Mouse (Mus musculus) natural killer cell, adult 2 months (primary cell): ENCODE measurements around the gene Scarf2.

Source experiments
- DNase-seq, 2 experiments: peaks; one replicate each; pipeline ENCODE4 v3.0.0; 2022; ENCODE audit warnings: low spot score in 2 of 2

Gene Scarf2

DNA sequence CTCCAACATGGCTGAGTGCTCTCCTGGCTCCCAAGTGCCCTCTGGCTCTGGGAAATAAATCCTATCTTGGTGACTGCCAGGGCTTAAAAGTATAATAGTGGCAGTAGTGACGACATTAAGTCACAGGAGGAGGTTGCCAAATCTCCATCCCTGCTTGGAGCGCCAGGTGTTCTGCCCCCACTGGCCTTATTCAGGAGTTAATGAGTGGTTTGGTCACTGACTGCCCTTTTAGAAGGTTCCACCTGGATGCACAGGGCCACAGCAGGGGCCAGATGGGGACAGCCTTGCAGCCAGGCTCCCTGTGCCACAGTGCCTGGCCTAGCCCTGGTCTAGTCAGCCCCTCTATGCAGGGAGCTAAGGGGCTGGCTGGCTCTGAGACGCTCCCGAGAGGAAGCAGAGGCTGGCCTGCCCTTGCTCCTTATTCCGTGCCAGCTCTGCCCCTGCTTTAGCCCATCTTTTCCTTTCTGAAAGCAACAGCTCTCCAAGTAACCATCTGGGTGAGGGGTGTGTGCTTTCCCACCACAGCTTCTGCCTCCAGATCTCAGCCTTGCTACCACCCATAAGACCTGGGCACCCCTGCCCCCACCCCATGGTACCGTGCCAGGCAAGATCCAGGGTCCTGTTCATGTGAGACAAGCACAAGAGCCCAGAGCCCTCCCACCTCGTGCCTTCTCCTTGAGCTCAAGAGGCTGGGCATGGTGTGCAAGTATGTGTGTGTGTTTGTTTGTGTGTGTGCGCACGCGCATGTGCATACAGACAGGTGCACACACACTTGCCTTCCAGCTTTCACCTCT lies 33.5 kb downstream of the Scarf2 start:
- no peak for DNase-seq

DNA sequence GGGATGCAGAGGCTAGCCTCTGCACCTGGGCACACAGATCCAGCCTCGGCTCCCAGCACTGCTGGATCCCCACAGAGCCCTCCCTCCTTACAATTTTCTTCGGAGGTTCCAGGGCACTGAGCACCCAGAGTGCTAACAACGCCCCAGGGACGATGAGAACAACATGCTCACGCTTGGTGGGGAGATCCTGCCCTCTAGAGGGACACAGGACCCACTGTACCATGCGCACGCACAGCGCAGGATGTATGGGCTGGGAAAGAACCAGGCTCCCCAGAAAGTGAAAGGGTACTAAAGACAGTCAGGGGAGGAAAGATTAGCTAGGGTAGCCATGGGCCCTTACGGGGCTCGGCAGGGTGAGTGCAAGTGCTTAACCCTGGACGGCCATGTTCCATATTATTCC lies 34.7 kb downstream of the Scarf2 start:
- no peak for DNase-seq

- no peak for DNase-seq
Measured at GRCm38 (mm10) chr16:17832821-17833220, 35.7 kb downstream of the Scarf2 start, which contains the start of gene B830017H08Rik. Gene B830017H08Rik (plus strand): TSS chr16:17833121.

DNA sequence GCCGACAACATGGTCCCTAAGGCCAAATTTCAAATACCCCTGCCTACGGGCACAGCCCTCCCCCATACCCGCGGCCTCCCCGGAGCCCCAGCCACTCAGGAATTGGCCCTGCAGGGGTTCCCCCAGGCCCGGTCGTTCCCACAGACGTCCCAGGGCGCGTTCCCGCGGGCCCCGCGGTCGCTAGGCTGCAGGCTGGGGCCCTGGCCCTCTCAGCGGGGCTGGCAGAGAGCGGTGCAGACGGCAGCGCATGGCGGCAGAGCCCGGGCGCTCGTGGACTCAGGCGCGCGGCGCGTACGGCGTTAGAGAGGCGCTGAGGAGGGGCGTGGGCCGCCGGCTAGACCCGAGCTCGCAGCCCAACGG lies 36.2 kb downstream of the Scarf2 start:
- no peak for DNase-seq

DNA sequence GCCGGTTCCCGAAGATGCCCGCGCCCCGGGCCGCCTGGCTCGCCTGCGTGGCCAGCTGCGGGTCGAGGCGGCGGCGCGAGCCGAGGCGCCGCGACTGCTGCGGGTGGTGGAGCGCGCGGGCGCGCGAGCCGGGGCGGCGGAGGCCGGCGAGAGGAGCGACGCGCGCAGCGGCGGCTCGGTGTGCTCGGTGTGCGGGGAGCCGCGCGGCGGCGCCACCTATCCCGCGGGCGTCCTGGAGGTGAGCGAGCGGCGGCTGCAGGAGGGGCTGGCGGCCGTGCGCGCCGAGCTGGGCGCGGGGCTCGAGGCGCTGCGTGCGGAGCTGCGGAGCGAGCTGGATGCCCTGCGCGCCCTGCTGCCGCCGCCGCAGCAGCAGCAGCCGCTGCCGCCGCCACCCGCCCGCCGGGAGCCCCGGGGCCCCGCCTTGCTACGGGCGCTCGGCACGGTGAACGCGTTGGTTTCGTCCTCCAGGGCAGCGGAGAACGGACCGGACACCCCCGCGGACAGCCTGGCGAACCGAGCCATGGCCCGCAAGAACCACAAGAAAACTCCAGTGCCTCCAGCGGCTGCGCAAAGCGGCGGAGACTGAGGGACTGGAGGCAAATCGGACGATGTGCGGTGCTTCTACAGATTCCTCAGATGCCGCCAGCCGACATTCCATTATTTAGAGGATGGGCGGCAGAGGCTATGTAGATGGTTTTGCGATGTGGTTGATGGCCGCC lies 36.8 kb downstream of the Scarf2 start:
- DNase-seq, result no peak

- DNase-seq, result no peak
Measured at GRCm38 (mm10) chr16:17834543-17834942, 37.5 kb downstream of the Scarf2 start.

GRCm38 (mm10) chr16:17835481-17835880 lies 38.4 kb downstream of the Scarf2 start:
- no peak for DNase-seq

- DNase-seq, result no peak
Measured at GRCm38 (mm10) chr16:17838051-17838450, 41.0 kb downstream of the Scarf2 start, which contains the start of gene Car15. Gene Car15 (minus strand): TSS chr16:17838364.

GRCm38 (mm10) chr16:17839976-17840375 lies 42.9 kb downstream of the Scarf2 start:
- DNase-seq, result no peak

- DNase-seq, result no peak
Measured at GRCm38 (mm10) chr16:17842437-17842836, 45.4 kb downstream of the Scarf2 start.

- DNase-seq, result no peak
Measured at GRCm38 (mm10) chr16:17843701-17844365, 46.8 kb downstream of the Scarf2 start.

GRCm38 (mm10) chr16:17848431-17848830 lies 51.3 kb downstream of the Scarf2 start:
- no peak for DNase-seq

GRCm38 (mm10) chr16:17848928-17849327 lies 51.8 kb downstream of the Scarf2 start:
- no peak for DNase-seq

- no peak for DNase-seq
Measured at GRCm38 (mm10) chr16:17849486-17849885, 52.4 kb downstream of the Scarf2 start.

GRCm38 (mm10) chr16:17851331-17851730 lies 54.2 kb downstream of the Scarf2 start:
- no peak for DNase-seq

DNA sequence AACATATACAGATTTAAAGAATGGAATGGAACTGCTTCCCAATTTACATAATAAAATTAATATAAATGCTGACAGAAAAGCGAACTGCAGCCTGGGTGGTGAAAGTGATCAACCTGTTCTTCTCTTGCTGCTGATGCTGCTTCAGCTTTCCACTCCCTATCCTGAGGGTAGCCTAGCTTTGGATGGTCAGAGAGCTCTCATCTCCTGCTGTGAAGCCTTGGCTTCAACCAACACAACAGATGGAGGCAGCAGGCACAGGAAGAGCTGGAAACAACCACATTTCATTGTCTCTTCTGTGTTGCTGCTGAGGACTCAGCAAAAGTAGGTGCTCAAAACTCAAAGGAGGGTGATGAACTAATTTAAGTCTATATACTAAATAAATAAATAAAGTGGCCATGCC lies 54.8 kb downstream of the Scarf2 start:
- DNase-seq, result no peak

DNA sequence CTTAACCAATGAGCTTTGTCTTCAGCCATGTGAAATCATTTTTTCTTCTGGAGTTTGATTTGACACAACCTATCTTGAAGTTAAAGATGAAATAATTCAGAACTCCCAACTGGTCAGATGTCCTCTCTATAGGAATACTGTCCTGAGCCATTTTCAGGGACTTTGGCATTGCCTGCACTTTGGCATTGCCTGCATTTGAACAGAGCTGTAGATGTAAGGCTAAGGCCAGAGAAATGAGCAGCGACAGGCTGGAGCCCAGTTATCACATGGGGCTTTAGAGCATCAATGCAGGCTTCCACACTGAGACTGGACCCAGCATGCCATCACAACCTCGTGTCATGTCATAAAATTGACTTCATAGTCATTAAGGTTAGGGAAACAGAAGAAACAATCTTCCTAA lies 56.2 kb downstream of the Scarf2 start:
- no peak for DNase-seq

GRCm38 (mm10) chr16:17857157-17857556 lies 60.1 kb downstream of the Scarf2 start:
- DNase-seq, result no peak
